ENCODE assay signal across 10 mouse cellular contexts in genomic region chr3:126692797-126693196, GRCm38 (mm10).
A peak's percentile ranks its signal among the peaks of the same experiment; 100 is the strongest.
DNase-seq lines count a peak whose midpoint lies in the region; ATAC-seq lines count a peak whose summit lies in the region.
"Had no signal": no experiment of that assay in that cellular context is flagged by ENCODE, and none has a peak within 500 bp of the region (broad histone marks: within the 10 kb centered on the region; RNA-seq: fewer than 3 reads in every experiment).

No protein-coding gene starts in this region.

- ATAC-seq in activated CD4-positive, CD25-positive, alpha-beta regulatory T cell, adult 4 months: peak; percentile 3
- no peak for ATAC-seq in liver, embryonic 15.5 days (ENCODE audit: insufficient read depth)

- H3K9ac ChIP-seq in liver, embryonic 15.5 days: no peak overlapping the region
- H3K9ac ChIP-seq: embryonic facial prominence, embryonic 15.5 days had no signal

- H3K36me3 ChIP-seq in liver, embryonic 15.5 days (replicated peaks): no peaks in the 10 kb centered on the region
- H3K36me3 ChIP-seq: embryonic facial prominence, embryonic 15.5 days had no signal

- no peaks in the 10 kb centered on the region for H3K27me3 ChIP-seq in liver, embryonic 15.5 days
- H3K27me3 ChIP-seq: embryonic facial prominence, embryonic 15.5 days had no signal

- 64% methylated on average over 8 of the region's 8 CpGs for WGBS in liver, embryonic 15.5 days (ENCODE audit: insufficient replicate concordance)

- no peaks in the 10 kb centered on the region for H3K9me3 ChIP-seq in liver, embryonic 15.5 days (replicated peaks)
- H3K9me3 ChIP-seq: embryonic facial prominence, embryonic 15.5 days had no signal

- peak overlapping the region; percentile 37; the same call in 1 of the 2 replicates for H3K4me2 ChIP-seq in liver, embryonic 15.5 days

- no peaks in the 10 kb centered on the region for H3K4me1 ChIP-seq in liver, embryonic 15.5 days (replicated peaks)

- H3K4me3 ChIP-seq in liver, embryonic 15.5 days (replicated peaks): no peak overlapping the region

- H3K27ac ChIP-seq in liver, embryonic 15.5 days (replicated peaks): no peak overlapping the region

- intact Hi-C loops in left cerebral cortex, postnatal 4 days (cut with DNase I): no loop called here

- peak; percentile 18 for DNase-seq in kidney, adult 9 months
- DNase-seq in kidney, postnatal 14 days: no peak
- DNase-seq in 3T3-L1 (ENCODE audit: low read depth, low spot score): peak; percentile 60
- DNase-seq in left cerebral cortex, postnatal 4 days: no peak
- no peak for DNase-seq in cerebellum, adult 9-11 months
- DNase-seq in natural killer cell, adult 2 months (ENCODE audit: low spot score in 2 of 2): no peak
- DNase-seq: layer of hippocampus, postnatal 36 days had no signal

Comparison
In these comparisons a context has a peak if more than half of its experiments do, and no peak if none do; other contexts are left out.
1. DNase-seq: peak in kidney, adult 9 months (single experiment) and 3T3-L1 (single experiment); none in kidney, postnatal 14 days (single experiment), left cerebral cortex, postnatal 4 days (single experiment), cerebellum, adult 9-11 months (single experiment) and natural killer cell, adult 2 months (0 of 2).